Mouse (Mus musculus): ENCODE data around the gene March8. TPM values are rescaled to one million over a fixed set of nuclear protein-coding genes. Genes with fewer than 3 reads are reported as not detected.
A peak's percentile ranks its signal among the peaks of the same experiment; 100 is the strongest.

The March8 gene
- polyA plus RNA-seq, 1 experiment, result 38.8 TPM

DNA sequence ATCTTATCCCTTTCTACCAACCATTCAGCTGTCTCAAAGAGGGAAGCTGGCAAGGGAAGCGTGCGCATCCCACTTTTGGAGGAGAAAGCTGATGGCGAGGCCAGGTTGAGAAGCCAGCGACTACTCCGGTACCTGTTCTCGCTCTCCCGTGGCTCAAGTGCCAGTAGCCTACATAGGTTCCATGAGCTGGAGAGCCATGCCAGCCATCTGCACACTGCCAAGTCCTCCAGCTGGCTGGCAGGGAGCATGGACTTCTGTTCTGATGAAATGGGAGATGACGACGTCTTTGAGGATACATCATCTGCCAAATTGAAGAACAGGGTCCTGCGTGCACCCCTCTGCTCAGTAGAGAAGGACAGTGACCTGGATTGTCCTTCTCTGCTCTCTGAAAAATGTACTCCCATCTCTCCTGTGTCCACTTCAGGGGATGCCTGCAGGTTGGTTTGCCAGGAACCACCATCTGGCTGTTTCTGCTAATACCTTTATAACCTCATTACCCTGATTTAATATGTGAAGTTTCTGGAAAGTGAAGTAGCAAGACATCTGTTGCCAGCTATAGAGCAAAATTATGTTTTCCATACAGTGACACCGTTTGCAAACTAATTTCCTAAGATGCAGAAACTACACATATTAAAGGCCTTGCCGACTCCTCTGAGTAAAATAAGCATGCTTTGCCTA lies 64.1 kb downstream of the March8 start:
- Histone ChIP-seq H3K27me3 (ENCODE audit: control insufficient read depth, insufficient read depth, insufficient read length) (no peaks in the 10 kb centered on the region), H3K4me2 (ENCODE audit: low read depth) (no peak overlapping the region), H3K36me3 (ENCODE audit: control insufficient read depth, insufficient read depth) (peaks cover 21% of the 10 kb centered on the region), H3ac (ENCODE audit: control insufficient read depth, insufficient read length) (no peak overlapping the region), H3K4me3 (no peak overlapping the region), H3K79me2 (ENCODE audit: control insufficient read depth, insufficient read depth) (no peaks in the 10 kb centered on the region)
- TF ChIP-seq MYOG (IDR thresholded peaks at IDR 0.05; ENCODE audit: control insufficient read depth in 1 of 3, insufficient read depth in 1 of 3, insufficient read length in 2 of 3, low read depth in 2 of 3), result no peak
- TF ChIP-seq E2F4 (IDR thresholded peaks at IDR 0.05; ENCODE audit: insufficient read depth), result no peak
- no peak for TF ChIP-seq POLR2AphosphoS2 (IDR thresholded peaks at IDR 0.05; ENCODE audit: insufficient read length, low read depth)
- no peak for TF ChIP-seq TCF3 (IDR thresholded peaks at IDR 0.05; ENCODE audit: insufficient read length, low read depth)
- TF ChIP-seq USF1 (IDR thresholded peaks at IDR 0.05; ENCODE audit: low read depth), result no peak
- no peak for TF ChIP-seq MYOD1 (IDR thresholded peaks at IDR 0.05; ENCODE audit: control insufficient read depth in 1 of 3, insufficient read length in 2 of 3, low read depth in 2 of 3)
- no peak for TF ChIP-seq TCF12 (IDR thresholded peaks at IDR 0.05; ENCODE audit: insufficient read depth, poor library complexity, severe bottlenecking)
- TF ChIP-seq POLR2A (IDR thresholded peaks at IDR 0.05; ENCODE audit: insufficient read length, low read depth), result no peak

DNA sequence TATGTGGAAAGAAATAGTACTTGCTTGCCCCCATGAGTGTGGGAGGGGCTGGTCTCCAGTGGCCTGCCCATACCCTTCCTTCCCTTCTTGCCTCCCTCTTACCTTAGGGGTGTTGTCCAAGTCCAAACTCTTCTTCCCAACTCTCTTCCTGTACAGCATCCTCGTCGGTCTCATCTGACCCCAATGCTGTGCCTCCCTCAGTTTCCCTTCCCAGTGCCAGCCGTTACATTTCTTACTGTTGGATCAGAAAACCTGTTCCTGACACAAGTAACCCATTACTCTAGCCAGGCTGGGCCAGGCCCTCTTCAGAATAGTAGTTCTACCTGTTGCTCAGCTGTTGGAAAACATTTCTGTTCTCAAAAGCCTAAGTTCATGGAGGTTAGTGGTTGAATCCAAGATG lies 64.6 kb downstream of the March8 start:
- no peak overlapping the region for H3K4me2 ChIP-seq (ENCODE audit: low read depth)
- H3K4me3 ChIP-seq, result no peak overlapping the region
- no peaks in the 10 kb centered on the region for H3K79me2 ChIP-seq (ENCODE audit: control insufficient read depth, insufficient read depth)
- TF ChIP-seq POLR2A (IDR thresholded peaks at IDR 0.05; ENCODE audit: insufficient read length, low read depth) (no peak), MAX (IDR thresholded peaks at IDR 0.05; ENCODE audit: low read depth) (no peak), TCF3 (IDR thresholded peaks at IDR 0.05; ENCODE audit: insufficient read length, low read depth) (no peak), USF1 (IDR thresholded peaks at IDR 0.05; ENCODE audit: low read depth) (no peak), MYOG (IDR thresholded peaks at IDR 0.05; ENCODE audit: control insufficient read depth in 1 of 3, insufficient read depth in 1 of 3, insufficient read length in 2 of 3, low read depth in 2 of 3) (no peak), TCF12 (IDR thresholded peaks at IDR 0.05; ENCODE audit: insufficient read depth, poor library complexity, severe bottlenecking) (no peak)
- H3ac ChIP-seq (ENCODE audit: control insufficient read depth, insufficient read length), result no peak overlapping the region
- peaks cover 21% of the 10 kb centered on the region for H3K36me3 ChIP-seq (ENCODE audit: control insufficient read depth, insufficient read depth)
- H3K27me3 ChIP-seq (ENCODE audit: control insufficient read depth, insufficient read depth, insufficient read length), result no peaks in the 10 kb centered on the region

- Histone ChIP-seq H3K4me3 (no peak overlapping the region), H3K27me3 (ENCODE audit: control insufficient read depth, insufficient read depth, insufficient read length) (no peaks in the 10 kb centered on the region), H3K36me3 (ENCODE audit: control insufficient read depth, insufficient read depth) (peaks cover 21% of the 10 kb centered on the region), H3K79me2 (ENCODE audit: control insufficient read depth, insufficient read depth) (no peaks in the 10 kb centered on the region), H3ac (ENCODE audit: control insufficient read depth, insufficient read length) (no peak overlapping the region), H3K4me2 (ENCODE audit: low read depth) (peak overlapping the region; percentile 79)
- TF ChIP-seq REST (IDR thresholded peaks at IDR 0.05; ENCODE audit: insufficient read depth, insufficient read length) (no peak), POLR2A (IDR thresholded peaks at IDR 0.05; ENCODE audit: insufficient read length, low read depth) (no peak), E2F4 (IDR thresholded peaks at IDR 0.05; ENCODE audit: insufficient read depth) (no peak), MYOD1 (IDR thresholded peaks at IDR 0.05; ENCODE audit: control insufficient read depth in 1 of 3, insufficient read length in 2 of 3, low read depth in 2 of 3) (peak; percentile 23 to 80 (median 79)), SRF (IDR thresholded peaks at IDR 0.05; ENCODE audit: control insufficient read depth, insufficient read length, low read depth) (no peak), TCF12 (IDR thresholded peaks at IDR 0.05; ENCODE audit: insufficient read depth, poor library complexity, severe bottlenecking) (no peak), POLR2AphosphoS2 (IDR thresholded peaks at IDR 0.05; ENCODE audit: insufficient read length, low read depth) (no peak), MAX (IDR thresholded peaks at IDR 0.05; ENCODE audit: low read depth) (no peak), CEBPB (IDR thresholded peaks at IDR 0.05; ENCODE audit: insufficient read depth, poor library complexity, severe bottlenecking) (no peak), USF1 (IDR thresholded peaks at IDR 0.05; ENCODE audit: low read depth) (no peak), MYOG (IDR thresholded peaks at IDR 0.05; ENCODE audit: control insufficient read depth in 1 of 3, insufficient read depth in 1 of 3, insufficient read length in 2 of 3, low read depth in 2 of 3) (peak; percentile 23 to 87 (median 81)), TCF3 (IDR thresholded peaks at IDR 0.05; ENCODE audit: insufficient read length, low read depth) (peak; percentile 28)
These were observed 67.4 kb downstream of the March8 start for GRCm38 (mm10) chr6:116405243-116405642.

GRCm38 (mm10) chr6:116405715-116406114 lies 67.9 kb downstream of the March8 start:
- Histone ChIP-seq H3K79me2 (ENCODE audit: control insufficient read depth, insufficient read depth) (no peaks in the 10 kb centered on the region), H3ac (ENCODE audit: control insufficient read depth, insufficient read length) (no peak overlapping the region), H3K27me3 (ENCODE audit: control insufficient read depth, insufficient read depth, insufficient read length) (no peaks in the 10 kb centered on the region), H3K4me3 (no peak overlapping the region), H3K4me2 (ENCODE audit: low read depth) (peak overlapping the region; percentile 79), H3K36me3 (ENCODE audit: control insufficient read depth, insufficient read depth) (peaks cover 21% of the 10 kb centered on the region)
- TF ChIP-seq TCF12 (IDR thresholded peaks at IDR 0.05; ENCODE audit: insufficient read depth, poor library complexity, severe bottlenecking) (no peak), MYOG (IDR thresholded peaks at IDR 0.05; ENCODE audit: control insufficient read depth in 1 of 3, insufficient read depth in 1 of 3, insufficient read length in 2 of 3, low read depth in 2 of 3) (no peak), MAX (IDR thresholded peaks at IDR 0.05; ENCODE audit: low read depth) (no peak), POLR2A (IDR thresholded peaks at IDR 0.05; ENCODE audit: insufficient read length, low read depth) (no peak), REST (IDR thresholded peaks at IDR 0.05; ENCODE audit: insufficient read depth, insufficient read length) (no peak), POLR2AphosphoS2 (IDR thresholded peaks at IDR 0.05; ENCODE audit: insufficient read length, low read depth) (no peak), E2F4 (IDR thresholded peaks at IDR 0.05; ENCODE audit: insufficient read depth) (no peak), USF1 (IDR thresholded peaks at IDR 0.05; ENCODE audit: low read depth) (no peak), CEBPB (IDR thresholded peaks at IDR 0.05; ENCODE audit: insufficient read depth, poor library complexity, severe bottlenecking) (no peak), SRF (IDR thresholded peaks at IDR 0.05; ENCODE audit: control insufficient read depth, insufficient read length, low read depth) (no peak), MYOD1 (IDR thresholded peaks at IDR 0.05; ENCODE audit: control insufficient read depth in 1 of 3, insufficient read length in 2 of 3, low read depth in 2 of 3) (no peak), TCF3 (IDR thresholded peaks at IDR 0.05; ENCODE audit: insufficient read length, low read depth) (no peak)

Measured in myocyte (in vitro differentiated cells).